Mouse (Mus musculus) MEL (cell line): ENCODE results near the gene Fyn.

ENCODE experiments used
- CTCF ChIP-seq, 3 experiments: IDR thresholded peaks in 2 of 3; conservative IDR thresholded peaks in 1 of 3; 2 replicates each; pipeline ENCODE4 v1.5.1; 2011 to 2012; ENCODE audit warnings: low read length in 3 of 3, low read depth in 2 of 3, mild to moderate bottlenecking in 2 of 3, improper control_type of control experiment in 1 of 3, inconsistent platforms in 1 of 3, mixed read lengths in 1 of 3, moderate library complexity in 1 of 3; ENCODE audit not compliant: control insufficient read depth in 1 of 3, insufficient read depth in 1 of 3, poor library complexity in 1 of 3, severe bottlenecking in 1 of 3
- EP300 ChIP-seq, 2 experiments: IDR thresholded peaks; 2 replicates each; pipeline ENCODE4 v1.6.1; 2011; ENCODE audit warnings: improper control_type of control experiment in 2 of 2, low read length in 2 of 2, low read depth in 1 of 2, mild to moderate bottlenecking in 1 of 2
- MAX ChIP-seq: IDR thresholded peaks from 2 replicates; pipeline ENCODE4 v1.6.1; 2011; ENCODE audit warnings: low read length, improper control_type of control experiment

DNA sequence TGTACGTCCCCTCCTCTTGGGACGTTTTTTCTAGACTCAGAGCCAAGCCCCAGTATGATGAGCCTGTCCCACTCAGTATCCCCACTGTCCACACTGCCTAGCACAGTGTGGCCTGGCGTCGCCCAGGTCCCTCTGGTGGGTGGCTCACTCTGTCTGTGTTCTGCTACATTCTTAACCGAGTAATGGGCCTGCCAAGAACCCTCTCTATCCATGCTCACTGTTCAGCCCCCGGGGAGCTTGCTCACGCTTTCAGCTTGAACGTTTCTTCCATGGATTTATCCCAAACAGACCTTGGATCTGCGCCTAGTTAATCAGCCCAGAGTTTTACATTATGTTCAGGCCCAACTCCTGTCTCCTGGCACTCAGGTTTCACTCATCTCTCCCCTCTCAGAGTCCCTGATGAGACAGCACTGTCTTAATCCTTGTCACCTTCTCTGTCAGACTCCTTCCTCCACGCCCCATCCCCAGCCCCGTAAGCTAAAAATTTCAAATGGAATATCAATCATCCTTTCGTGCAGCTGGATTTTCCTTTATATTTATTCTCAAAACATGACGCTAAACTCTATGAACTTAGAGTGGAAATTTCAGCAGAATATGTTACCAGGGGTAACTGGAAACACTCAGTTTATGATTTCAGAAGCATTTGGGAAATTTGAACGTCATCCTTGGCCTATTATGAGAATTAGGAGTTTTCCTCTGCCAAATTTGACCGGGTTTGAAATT lies 174.0 kb downstream of the Fyn start:
- no peak for TF ChIP-seq EP300 (IDR thresholded peaks at IDR 0.05; ENCODE audit: low read depth in 1 of 2, low read length in 2 of 2)
- no peak for TF ChIP-seq CTCF (IDR thresholded peaks at IDR 0.05 in 2 of 3, conservative IDR thresholded peaks at IDR 0.05 in 1 of 3; ENCODE audit: control insufficient read depth in 1 of 3, insufficient read depth in 1 of 3, low read depth in 2 of 3, low read length in 3 of 3, poor library complexity in 1 of 3, severe bottlenecking in 1 of 3)
- no peak for TF ChIP-seq MAX
